In the genomic region with DNA sequence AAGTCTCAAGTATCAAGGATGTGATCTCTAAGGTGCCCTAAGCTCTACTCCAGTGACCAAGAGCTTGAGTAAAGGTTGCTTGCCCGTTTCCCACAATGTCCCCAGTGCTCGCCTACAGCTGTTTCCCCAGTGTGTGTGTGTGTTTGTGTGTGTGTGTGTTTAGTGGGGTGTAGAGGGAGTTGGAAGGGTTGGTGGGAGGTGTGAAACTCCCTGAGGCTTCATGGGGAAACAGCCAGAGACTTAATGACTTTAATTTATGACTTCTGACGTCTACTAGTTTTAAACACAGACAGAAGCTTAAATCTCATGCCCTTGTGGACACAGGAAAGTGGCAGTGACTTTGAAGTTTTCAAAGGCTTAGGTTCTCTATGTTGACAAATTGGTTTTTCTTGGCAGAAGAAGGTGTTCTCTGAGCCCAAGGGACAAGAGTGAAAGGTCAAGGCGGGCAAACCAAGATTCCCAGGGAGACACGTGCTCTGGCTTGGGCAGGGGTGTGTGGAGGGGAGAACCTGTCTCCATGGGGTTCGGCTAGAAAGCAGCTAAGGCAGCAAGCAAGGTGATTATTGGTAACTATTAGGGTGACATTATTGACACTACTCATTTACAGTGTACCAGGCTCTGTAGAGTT, we compare ENCODE assay signal across 12 mouse cellular contexts. TPM values are rescaled to one million over a fixed set of nuclear protein-coding genes. Genes with fewer than 3 reads are reported as not detected.
DNase-seq lines count a peak whose midpoint lies in the region; ATAC-seq and TF ChIP-seq lines count a peak whose summit lies in the region.
"Had no signal": no experiment of that assay in that cellular context is flagged by ENCODE, and none has a peak within 500 bp of the region (broad histone marks: within the 10 kb centered on the region; RNA-seq: fewer than 3 reads in every experiment).

No protein-coding gene starts in this region.

- H3K27ac ChIP-seq in lung, postnatal 0 days (ENCODE audit: low read length), result peak overlapping the region; percentile 68
- peak overlapping the region; percentile 71 for H3K27ac ChIP-seq in stomach, embryonic 15.5 days
- H3K27ac ChIP-seq in hindbrain, embryonic 16.5 days (ENCODE audit: low read depth, low read length), result no peak overlapping the region
- H3K27ac ChIP-seq: layer of hippocampus, adult 2 months; midbrain, embryonic 12.5 days had no signal

- no peak overlapping the region for H3K4me3 ChIP-seq in lung, postnatal 0 days (ENCODE audit: low read depth, low read length)
- H3K4me3 ChIP-seq in stomach, embryonic 15.5 days (replicated peaks), result no peak overlapping the region
- H3K4me3 ChIP-seq in hindbrain, embryonic 16.5 days (ENCODE audit: low read length), result no peak overlapping the region
- H3K4me3 ChIP-seq: layer of hippocampus, adult 2 months; midbrain, embryonic 12.5 days had no signal

- TF ChIP-seq EP300 in lung, postnatal 0 days (IDR thresholded peaks at IDR 0.05), result no peak

- no peak for TF ChIP-seq CTCF in lung, postnatal 0 days (IDR thresholded peaks at IDR 0.05)

- no peak overlapping the region for H3K9ac ChIP-seq in lung, postnatal 0 days (replicated peaks; ENCODE audit: low read depth)
- H3K9ac ChIP-seq in stomach, embryonic 15.5 days, result no peak overlapping the region
- H3K9ac ChIP-seq in hindbrain, embryonic 16.5 days (ENCODE audit: low read depth, low read length), result no peak overlapping the region
- H3K9ac ChIP-seq: liver, postnatal 0 days; midbrain, embryonic 12.5 days had no signal

- H3K36me3 ChIP-seq in lung, postnatal 0 days (ENCODE audit: insufficient read depth, low read length), result no peaks in the 10 kb centered on the region
- H3K36me3 ChIP-seq in stomach, embryonic 15.5 days, result no peaks in the 10 kb centered on the region
- H3K36me3 ChIP-seq in hindbrain, embryonic 16.5 days (ENCODE audit: control insufficient read depth, insufficient read depth, low read length), result no peaks in the 10 kb centered on the region
- H3K36me3 ChIP-seq: midbrain, embryonic 12.5 days had no signal

- 37% methylated on average over 6 of the region's 6 CpGs for WGBS in lung, postnatal 0 days
- 54% methylated on average over 6 of the region's 6 CpGs for WGBS in stomach, embryonic 15.5 days
- 79% methylated on average over 6 of the region's 6 CpGs for WGBS in hindbrain, embryonic 16.5 days

- peaks cover 3% of the 10 kb centered on the region; the same call in 1 of the 2 replicates for H3K4me1 ChIP-seq in lung, postnatal 0 days (ENCODE audit: insufficient read depth, low read depth, low read length)
- peaks cover 12% of the 10 kb centered on the region; the same call in 1 of the 2 replicates for H3K4me1 ChIP-seq in stomach, embryonic 15.5 days
- no peaks in the 10 kb centered on the region for H3K4me1 ChIP-seq in hindbrain, embryonic 16.5 days (ENCODE audit: control insufficient read depth, insufficient read depth, low read depth, low read length)
- H3K4me1 ChIP-seq: midbrain, embryonic 12.5 days had no signal

- no peaks in the 10 kb centered on the region for H3K27me3 ChIP-seq in lung, postnatal 0 days (replicated peaks; ENCODE audit: insufficient read depth, low read length)
- no peaks in the 10 kb centered on the region for H3K27me3 ChIP-seq in stomach, embryonic 15.5 days (replicated peaks)
- no peaks in the 10 kb centered on the region for H3K27me3 ChIP-seq in hindbrain, embryonic 16.5 days (replicated peaks; ENCODE audit: control insufficient read depth, insufficient read depth, low read length)
- H3K27me3 ChIP-seq: midbrain, embryonic 12.5 days had no signal

- 0 out of 2 replicates have a peak, but pooled peaks have one; percentile 0 for ATAC-seq in lung, postnatal 0 days
- no peak for ATAC-seq in stomach, embryonic 15.5 days (ENCODE audit: insufficient read depth, low FRiP score, low read depth)
- ATAC-seq in hindbrain, embryonic 16.5 days, result no peak
- ATAC-seq: liver, postnatal 0 days had no signal

- H3K9me3 ChIP-seq in lung, postnatal 0 days (ENCODE audit: low read length), result no peaks in the 10 kb centered on the region
- no peaks in the 10 kb centered on the region for H3K9me3 ChIP-seq in stomach, embryonic 15.5 days
- no peaks in the 10 kb centered on the region for H3K9me3 ChIP-seq in hindbrain, embryonic 16.5 days (ENCODE audit: control insufficient read depth, low read length)
- H3K9me3 ChIP-seq: midbrain, embryonic 12.5 days had no signal

- H3K4me2 ChIP-seq in lung, postnatal 0 days (replicated peaks; ENCODE audit: low read depth, low read length), result peak overlapping the region; percentile 44
- H3K4me2 ChIP-seq in stomach, embryonic 15.5 days, result no peak overlapping the region
- H3K4me2 ChIP-seq in hindbrain, embryonic 16.5 days (ENCODE audit: low read length), result no peak overlapping the region
- H3K4me2 ChIP-seq: midbrain, embryonic 12.5 days had no signal

- DNase-seq in lung, postnatal 0 days (ENCODE audit: low spot score), result peak; percentile 47
- no peak for DNase-seq in lung, postnatal 14 days
- DNase-seq in kidney, adult 11 months, result peak; percentile 76
- DNase-seq in kidney, postnatal 14 days, result peak; percentile 70
- DNase-seq in cerebellum, postnatal 4 days (ENCODE audit: low spot score in 2 of 2), result no peak
- DNase-seq: cerebellum, postnatal 10 days; liver, postnatal 0 days; right cerebral cortex, adult 18-20 months had no signal

RNA-seq across cellular contexts. Expression of gene Trim16, which starts 6.2 kb away (rescaled TPM):
- polyA plus RNA-seq in lung, postnatal 0 days (2015; fragmentation: Nextera tagmentation; extraction: Ambion mirVana), result 50.3 and 62.8 TPM in 2 replicates
- polyA plus RNA-seq in stomach, embryonic 15.5 days (2015; fragmentation: Nextera tagmentation; extraction: Ambion mirVana), result 13.8 and 15.6 TPM in 2 replicates
- 8.0 and 8.4 TPM in 2 replicates for polyA plus RNA-seq in hindbrain, embryonic 16.5 days (2015; fragmentation: Nextera tagmentation; extraction: Ambion mirVana)

RNA-seq across cellular contexts. Expression of gene Fbxw10, which starts 20.6 kb away (rescaled TPM):
- 0.27 TPM in 2 replicates for polyA plus RNA-seq in lung, postnatal 0 days (2015; fragmentation: Nextera tagmentation; extraction: Ambion mirVana)
- polyA plus RNA-seq in stomach, embryonic 15.5 days (2015; fragmentation: Nextera tagmentation; extraction: Ambion mirVana), result 0.33 and 0.41 TPM in 2 replicates
- polyA plus RNA-seq in hindbrain, embryonic 16.5 days (2015; fragmentation: Nextera tagmentation; extraction: Ambion mirVana), result 0.34 and 0.55 TPM in 2 replicates

RNA-seq across cellular contexts. Expression of gene Zfp286, which starts 37.0 kb away (rescaled TPM):
- polyA plus RNA-seq in lung, postnatal 0 days (2015; fragmentation: Nextera tagmentation; extraction: Ambion mirVana), result 4.7 and 5.1 TPM in 2 replicates
- 14.9 and 15.3 TPM in 2 replicates for polyA plus RNA-seq in stomach, embryonic 15.5 days (2015; fragmentation: Nextera tagmentation; extraction: Ambion mirVana)
- polyA plus RNA-seq in hindbrain, embryonic 16.5 days (2015; fragmentation: Nextera tagmentation; extraction: Ambion mirVana), result 25.7 and 29.6 TPM in 2 replicates

RNA-seq across cellular contexts. Expression of gene Tvp23b, which starts 53.0 kb away (rescaled TPM):
- polyA plus RNA-seq in lung, postnatal 0 days (2015; fragmentation: Nextera tagmentation; extraction: Ambion mirVana), result 68.5 and 73.0 TPM in 2 replicates
- polyA plus RNA-seq in stomach, embryonic 15.5 days (2015; fragmentation: Nextera tagmentation; extraction: Ambion mirVana), result 76.7 and 80.1 TPM in 2 replicates
- polyA plus RNA-seq in hindbrain, embryonic 16.5 days (2015; fragmentation: Nextera tagmentation; extraction: Ambion mirVana), result 59.0 and 60.3 TPM in 2 replicates

Comparison
In these comparisons a context has a peak if more than half of its experiments do, and no peak if none do; other contexts are left out.
1. DNase-seq: peak in lung, postnatal 0 days (single experiment), kidney, adult 11 months (single experiment) and kidney, postnatal 14 days (single experiment); none in lung, postnatal 14 days (single experiment) and cerebellum, postnatal 4 days (0 of 2).